Mouse (Mus musculus): ENCODE data around the gene Lrrc4c.

Gene Lrrc4c

DNA sequence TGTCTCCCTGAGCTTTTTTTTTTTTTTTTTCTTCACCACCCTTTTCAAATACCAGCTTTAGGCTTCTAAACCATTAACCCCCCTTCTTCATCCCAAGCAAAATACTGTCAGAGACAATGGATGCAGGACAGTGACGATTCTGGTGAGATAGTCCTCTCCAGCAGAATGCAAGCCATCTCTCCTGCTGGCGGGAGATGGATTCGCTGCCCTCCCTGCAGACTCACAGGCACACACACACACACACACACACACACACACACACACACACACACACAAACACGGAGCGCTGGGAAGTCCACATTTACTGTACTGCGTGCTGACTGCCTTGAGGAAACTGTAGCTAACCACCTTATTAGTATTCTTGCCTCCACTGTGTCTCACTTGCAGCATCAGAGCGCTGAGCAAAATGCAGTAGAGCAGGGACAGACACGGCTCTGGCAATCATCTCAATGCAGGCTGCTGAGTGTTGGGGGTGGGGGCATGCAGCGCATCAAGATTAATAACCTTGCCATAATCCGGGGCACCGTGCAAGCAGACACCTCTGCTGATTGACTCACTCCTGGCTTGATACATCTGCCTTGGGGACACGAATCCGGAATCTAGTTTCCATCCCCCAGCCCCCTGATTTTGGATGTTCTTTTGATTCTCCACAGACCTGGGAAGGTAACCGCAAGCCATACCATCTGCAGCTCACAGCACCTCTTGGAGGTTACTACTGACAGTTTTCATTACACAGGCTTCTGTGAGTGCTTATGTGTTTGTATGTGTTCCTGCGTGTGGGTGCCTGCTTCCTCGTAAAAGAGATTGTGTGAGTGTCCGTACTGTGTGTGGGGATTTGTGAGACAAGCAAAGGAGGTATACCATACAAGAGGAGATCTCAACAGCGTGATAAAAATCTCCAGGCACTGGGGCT is at the start of gene Lrrc4c:
Lrrc4c (plus strand) TSS at position 783 of the 913 bp plus-strand sequence.
- no peak for DNase-seq (ENCODE audit: low spot score)

DNA sequence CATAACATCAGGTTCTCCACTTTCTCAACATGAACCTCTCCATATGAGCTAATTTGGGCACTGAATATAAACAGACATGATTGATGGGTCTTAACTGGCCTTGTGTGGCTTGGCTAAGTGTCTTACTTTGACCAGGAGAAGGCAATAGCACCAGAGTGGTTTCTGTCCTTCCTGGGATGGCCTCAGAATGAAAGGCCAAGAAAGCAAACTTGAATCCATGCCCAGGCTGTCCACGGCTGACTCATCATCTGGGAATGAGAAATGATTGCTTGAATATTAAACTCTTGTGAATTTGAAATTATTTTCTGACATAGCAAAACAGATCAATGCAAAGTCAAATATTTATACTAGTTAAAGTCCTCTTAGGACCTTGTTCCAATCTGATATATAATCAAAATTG is 42.9 kb upstream of the Lrrc4c start:
- no peak for DNase-seq (ENCODE audit: low spot score)

DNA sequence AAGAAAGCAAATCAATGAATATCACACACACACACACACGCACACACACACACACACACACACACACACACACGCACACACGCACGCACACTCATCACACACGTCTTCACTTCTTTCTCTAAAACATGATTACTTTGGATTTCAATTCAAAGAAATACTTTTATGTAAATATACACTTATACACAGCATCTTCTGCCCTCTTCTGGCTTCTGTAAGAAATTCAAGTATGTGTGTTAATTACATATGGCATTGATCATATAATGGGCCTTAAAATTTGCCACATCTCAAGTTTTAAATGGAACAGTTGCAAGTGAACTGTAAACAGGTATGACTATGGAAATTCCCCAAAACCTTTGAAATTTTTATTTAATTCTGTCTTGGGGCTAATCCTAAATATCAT is 35.0 kb upstream of the Lrrc4c start:
- DNase-seq (ENCODE audit: low spot score): no peak

DNA sequence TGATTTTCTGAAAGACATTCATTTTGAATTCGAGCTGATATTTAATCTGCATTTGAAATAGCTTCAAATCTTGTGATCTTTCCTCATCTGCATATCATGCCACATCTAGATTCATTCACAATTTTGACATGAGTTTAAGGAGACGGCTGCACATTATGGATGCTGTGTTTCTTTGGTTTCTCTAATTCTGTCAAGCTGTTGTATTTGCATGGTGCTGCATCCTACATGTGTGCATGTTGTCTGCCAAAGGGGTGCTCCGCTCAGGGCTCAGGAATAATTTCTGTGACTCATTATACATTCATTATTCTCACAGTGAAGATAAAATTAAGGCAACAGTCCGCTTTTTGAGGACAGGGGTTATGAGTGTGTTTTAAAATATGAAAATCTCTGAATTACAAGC is 30.5 kb upstream of the Lrrc4c start:
- DNase-seq (ENCODE audit: low spot score): no peak

DNA sequence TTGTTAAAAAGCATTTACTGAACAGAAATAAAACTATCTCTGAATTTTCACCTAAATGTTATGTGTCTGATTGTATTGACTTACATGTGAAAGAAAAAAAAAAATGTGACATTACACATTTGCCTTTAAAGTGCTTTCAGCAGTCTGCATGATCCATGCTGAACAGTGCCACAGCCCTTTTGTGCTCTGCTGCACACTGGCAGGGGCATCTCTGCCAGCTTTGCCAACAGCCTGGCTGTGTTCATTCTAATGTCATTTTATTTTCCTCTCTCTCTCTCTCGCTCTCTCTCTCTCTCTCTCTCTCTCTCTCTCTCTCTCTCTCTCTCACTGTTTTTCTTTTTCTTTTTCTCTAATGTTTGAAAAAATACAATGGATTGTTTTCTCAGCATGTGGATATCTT is 27.4 kb upstream of the Lrrc4c start:
- DNase-seq (ENCODE audit: low spot score): no peak

DNA sequence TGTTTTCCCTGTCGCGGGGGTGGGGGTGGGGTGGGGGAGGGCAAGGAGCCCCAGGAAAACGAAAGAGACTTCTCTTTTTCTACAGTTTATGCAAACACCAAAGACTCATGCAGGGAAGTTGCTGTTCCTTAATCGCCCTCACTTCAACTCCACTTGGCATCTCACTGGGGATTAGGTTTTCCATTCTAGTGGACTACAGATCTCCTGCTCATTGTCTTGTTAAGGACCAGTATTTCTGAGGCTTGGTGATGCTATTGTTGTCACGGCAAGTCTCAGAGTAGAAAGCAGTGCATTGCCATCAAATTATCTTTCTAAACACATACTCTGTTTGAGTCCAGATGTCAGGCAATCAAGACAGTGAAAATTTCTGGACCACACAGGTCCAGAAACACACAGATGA is 2.9 kb upstream of the Lrrc4c start:
- no peak for DNase-seq (ENCODE audit: low spot score)

DNA sequence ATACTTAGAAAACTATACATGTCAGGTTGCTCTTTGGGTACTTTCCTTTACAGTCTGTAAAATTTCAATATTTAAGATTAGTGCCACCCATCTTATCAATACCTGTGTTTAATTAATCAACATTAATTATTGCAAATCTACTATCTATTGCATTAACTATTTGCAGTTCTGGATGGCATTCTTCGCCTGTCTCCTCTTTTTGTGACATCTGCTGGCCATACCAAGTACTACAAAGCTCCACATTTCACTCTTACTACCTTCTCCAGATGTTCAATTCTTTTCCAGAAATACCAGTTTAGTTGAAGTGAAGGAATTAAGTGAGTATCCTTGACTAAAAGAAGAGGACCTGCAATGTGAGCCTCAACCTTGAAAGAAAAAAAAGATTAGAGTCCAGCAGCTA is 1.4 kb upstream of the Lrrc4c start:
- DNase-seq (ENCODE audit: low spot score): no peak

DNA sequence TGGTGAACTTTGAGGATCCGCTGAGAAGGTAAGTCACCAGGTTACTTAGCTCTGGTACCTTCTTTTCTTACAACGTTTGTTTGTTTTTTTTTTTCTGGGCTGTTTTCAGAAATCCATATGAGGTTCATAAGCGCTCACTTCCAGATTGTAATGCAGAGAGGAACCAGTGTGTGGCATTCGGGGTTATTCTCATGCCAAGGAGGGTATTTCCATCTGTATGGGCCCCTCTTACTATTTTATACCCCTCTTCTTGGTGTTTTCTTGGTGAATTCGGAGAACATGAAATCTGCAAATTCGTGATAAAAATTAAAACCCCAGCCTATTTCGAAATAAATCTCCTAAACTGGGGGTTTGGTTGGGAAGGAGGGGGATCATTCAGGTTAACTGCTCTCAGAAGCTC is 587 bp downstream of the Lrrc4c start:
- no peak for DNase-seq (ENCODE audit: low spot score)

DNA sequence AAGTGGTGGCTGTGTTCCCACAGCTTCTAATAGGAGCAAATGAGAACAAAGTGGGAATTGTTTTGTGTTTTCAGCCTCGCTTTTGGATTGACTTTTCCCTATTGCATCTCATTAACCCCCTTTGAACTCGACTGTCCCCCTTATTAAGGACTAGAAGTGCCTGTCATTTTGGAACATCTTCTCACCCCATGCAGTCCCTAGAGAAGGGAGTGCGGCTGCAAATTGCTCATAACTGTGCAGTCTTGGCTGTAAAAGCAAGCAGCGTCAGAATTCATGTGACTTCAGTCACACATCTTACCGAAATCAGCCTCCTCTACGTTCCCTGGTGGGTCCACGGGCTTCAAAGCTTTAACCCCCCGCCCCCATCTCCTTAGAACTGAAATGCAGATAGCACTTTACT is 1.2 kb downstream of the Lrrc4c start:
- DNase-seq (ENCODE audit: low spot score): no peak

DNA sequence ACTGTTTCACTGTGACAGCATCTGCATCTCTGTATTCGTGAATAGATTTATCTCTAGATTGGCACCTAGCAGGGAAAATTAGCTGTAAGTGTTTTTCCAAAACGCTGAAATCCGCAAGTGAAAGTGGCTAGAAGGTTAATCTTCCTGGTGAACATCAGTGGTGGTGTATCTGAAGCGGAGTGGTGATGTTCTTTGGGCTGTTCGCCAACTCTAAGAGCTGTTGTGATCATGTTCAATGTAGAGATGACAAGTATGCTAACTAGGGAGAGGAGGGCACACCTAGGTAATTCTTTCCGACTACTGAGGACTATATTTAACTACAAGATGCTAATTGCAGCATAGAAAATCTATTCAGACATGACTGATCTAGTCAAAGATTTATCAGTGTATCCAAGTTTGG is 1.7 kb downstream of the Lrrc4c start:
- no peak for DNase-seq (ENCODE audit: low spot score)

DNA sequence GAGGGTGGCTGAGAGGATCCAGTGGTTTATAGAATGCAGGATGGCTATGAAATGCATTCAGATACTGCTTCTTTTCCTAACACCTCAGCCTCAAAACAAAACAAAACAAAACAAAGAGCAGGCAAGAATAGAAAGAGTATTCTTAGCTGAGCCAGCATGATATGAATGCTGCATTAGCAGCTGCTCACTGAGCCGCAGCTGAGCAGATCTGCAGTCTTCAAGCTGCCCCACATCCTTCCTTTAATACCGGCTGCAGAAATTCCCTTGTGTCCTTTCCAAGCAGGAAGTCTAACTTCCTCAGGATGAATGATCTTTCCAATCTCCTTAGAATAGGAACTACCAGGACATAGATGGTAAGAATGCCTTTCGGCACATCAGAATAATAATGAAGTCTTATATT is 16.7 kb downstream of the Lrrc4c start:
- no peak for DNase-seq (ENCODE audit: low spot score)

DNA sequence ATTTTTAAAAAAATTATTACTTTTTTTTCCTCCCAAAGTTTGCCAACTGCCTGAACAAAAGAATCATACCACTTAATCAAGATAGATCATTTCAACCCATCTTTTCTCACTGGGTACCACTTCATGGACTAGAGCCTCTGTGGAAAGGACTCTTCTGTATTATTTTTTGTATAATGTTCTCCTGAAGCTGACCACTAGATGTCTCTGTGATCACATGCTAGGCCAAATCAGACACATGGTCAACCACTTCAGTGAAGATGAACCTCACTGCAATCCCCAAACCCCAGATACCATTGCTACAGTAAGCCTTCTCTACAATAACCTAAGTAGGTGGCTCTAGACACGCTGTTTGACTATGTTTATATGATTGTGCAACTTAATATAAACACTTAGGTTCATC is 19.4 kb downstream of the Lrrc4c start:
- no peak for DNase-seq (ENCODE audit: low spot score)

DNA sequence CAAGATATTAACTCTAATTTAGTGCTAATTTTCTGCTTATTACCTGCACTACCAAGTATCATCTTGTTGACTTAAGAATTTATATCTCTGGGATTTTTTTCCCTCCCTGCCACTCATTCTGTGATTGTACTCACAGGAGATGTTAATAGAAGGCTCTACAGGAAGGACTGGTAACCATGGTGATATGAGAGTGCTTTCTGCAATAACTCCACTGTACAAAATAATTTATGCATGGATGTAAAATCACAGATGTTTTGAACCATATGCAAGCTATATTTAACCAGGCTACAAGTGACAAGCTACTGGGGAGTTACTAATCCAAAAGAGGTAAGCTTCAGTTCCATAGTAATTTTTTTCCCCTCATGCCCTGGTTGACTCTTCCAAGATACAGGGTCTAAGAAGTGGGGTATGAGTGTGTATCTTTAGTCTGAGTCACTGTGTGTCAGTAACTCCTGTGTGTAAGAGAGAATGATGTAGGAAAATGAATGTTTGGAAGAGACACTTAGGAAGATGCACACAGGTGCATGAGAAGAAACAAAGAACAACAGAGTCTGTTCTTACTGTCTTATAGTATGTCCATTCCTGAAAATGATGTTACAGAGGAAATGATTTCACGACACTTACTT is 83.3 kb downstream of the Lrrc4c start:
- DNase-seq (ENCODE audit: low spot score): no peak

DNA sequence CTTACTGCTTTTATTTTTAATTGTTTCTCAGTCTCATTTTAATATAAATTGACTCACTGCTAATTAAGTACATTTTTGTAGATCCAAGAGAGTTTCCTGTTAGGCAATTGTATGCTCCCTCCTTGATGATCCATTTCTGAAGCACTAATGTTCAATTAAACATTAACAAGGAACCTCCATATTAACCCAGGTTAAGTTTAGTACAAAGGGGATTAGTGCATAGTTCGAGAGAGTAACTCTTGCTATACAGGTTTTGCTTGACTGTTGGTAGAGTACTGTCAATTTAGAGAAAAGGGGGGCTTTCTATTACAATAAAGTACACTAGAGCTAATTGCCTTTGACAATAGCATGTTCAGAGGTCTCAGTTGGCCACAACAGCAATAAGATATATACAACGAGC is 84.5 kb downstream of the Lrrc4c start:
- no peak for DNase-seq (ENCODE audit: low spot score)

DNA sequence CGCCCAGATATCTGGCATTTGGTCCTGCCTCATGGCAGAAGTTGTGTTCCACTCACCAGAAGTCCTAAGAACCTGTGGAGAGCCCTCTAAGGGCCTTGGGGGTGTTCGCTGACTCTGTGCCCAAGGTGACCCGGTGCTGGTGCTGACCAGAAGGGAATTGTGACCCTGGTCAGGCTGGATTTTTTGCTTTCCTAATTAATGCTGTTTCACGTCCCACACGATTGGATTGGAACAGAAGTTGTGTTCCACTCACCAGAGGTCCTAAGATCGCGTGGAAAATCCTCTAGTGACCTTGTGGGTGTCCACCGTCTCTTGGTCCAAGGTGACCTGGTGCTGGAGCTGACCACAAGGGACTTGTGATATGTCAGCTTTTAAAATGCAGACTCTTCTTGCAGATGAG is 88.9 kb downstream of the Lrrc4c start:
- DNase-seq (ENCODE audit: low spot score): no peak

DNA sequence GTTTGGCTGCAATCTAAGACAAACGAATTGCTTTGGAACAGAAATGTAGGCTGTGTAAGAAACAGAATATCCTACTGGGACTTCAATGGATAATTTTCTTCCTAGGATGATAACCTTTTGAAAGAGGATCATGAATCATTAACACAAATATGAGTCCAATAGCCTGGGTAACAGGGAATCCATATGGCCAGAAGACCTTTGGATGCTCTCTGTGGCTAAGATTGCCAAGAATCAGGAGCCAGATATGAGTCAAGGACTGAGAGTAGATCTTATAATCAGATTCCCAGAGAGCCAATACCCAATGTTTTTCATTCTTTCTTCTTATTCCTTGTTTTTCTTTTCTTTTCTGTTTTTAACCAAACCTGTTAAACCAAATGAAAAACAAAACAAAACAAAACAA is 93.2 kb downstream of the Lrrc4c start:
- no peak for DNase-seq (ENCODE audit: low spot score)

DNA sequence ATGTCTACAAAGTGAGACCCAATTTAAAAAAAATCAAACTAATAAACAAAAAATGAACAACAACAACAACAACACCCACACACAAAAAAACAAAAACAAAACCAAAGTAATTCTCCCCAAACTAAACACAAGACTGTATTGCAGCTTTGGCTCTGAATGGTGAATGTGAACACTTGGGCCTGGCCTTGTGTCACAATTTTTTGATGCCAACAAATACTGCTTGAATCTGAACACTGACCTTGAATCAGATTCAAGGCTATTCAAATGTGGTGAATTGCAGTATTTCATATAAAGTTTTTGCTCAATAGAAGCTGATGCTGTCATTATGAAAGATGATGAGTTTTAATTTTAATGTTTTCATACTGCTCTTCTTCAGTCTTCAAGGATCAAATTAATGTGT is 143.6 kb downstream of the Lrrc4c start:
- DNase-seq (ENCODE audit: low spot score): no peak

DNA sequence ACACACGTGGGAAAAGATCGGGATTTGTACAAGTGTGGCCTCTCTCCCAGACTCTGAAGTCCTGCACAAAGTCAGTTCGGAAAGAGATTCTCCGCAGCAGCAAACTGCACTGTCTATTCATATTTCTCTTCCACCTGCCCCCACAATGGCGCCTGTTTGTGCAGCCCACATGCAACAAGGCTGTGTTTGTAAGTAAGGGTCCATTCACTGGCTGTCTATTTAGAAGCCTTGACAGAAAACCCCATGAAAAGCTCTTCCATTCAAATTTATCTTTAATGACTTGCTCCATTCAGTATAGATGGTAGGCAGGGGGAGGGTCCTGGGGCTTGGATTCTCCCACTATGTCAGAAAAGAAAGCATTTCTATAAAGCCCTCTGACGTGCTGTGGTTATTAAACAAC is 157.7 kb downstream of the Lrrc4c start:
- DNase-seq (ENCODE audit: low spot score): no peak

DNA sequence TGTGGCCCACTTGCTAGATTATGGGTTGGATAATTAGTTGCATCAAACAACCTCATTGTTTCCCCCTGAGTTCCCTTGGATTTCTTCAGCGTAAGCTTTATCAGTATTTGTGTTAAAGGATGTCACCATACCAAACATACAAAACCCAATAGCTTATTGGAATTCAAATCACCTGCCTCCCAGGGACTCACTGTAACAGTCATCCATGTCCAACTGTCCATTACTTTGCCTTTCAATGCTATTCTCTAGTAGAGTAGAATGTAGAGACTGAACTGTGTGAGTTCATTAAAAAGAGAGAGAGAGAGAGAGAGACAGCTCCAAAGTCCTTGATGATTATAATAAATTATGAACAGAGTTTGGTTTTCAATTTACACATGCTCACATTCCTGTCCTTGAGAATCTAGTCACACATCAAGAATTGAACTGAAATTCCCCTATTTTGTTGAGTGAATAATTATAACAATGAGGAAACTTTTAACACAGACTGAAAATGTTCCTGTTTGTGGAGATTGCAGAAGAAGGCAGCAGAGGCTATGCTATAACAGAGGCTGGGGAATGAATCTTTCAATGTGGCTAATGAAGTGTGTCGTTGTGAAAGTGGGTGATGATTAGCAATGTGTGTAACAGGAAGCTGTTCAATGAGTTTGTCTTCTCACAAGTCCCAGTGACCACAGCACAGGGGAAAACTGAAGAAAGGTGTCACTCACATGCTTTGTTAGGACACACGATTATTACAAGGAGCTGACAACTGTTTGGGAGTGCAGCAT is 181.3 kb downstream of the Lrrc4c start:
- DNase-seq (ENCODE audit: low spot score): no peak

DNA sequence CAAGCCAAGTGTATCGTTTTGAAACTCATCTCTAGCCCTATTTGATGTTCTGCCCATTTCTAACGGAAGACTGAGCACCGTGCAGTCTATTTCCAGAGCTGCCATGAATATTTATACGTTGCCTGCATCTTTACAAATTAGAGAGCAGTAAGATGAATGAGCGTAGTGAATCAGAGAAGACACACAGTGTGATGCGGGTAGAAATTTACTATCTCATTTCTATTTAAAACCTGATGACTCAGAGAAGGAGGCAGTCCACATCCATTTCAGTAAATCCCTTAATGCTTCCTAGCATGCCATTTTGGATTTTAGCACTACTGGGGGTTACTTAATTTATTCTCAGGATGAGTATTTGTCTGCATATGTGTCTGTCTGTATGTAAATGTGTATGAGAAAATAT is 186.2 kb downstream of the Lrrc4c start:
- DNase-seq (ENCODE audit: low spot score): no peak

DNA sequence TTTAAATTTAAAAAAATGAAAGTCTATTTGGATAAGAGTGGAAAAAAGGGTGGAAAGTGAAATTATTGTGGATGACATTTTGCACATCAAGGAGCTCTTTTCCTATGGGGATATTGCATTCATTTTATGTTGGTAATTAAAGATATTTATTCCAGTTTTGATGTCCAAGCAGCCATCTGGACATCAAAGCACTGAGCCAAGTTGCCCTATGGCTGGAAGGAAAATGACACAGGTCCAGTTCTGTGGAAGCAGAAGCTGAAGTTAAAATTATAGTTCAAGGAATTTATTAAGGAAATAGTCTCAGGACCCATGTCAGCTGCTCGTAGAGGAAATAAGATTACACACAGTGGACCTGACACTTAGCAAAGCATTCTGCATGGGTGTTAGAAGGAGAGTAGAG is 187.7 kb downstream of the Lrrc4c start:
- no peak for DNase-seq (ENCODE audit: low spot score)

DNA sequence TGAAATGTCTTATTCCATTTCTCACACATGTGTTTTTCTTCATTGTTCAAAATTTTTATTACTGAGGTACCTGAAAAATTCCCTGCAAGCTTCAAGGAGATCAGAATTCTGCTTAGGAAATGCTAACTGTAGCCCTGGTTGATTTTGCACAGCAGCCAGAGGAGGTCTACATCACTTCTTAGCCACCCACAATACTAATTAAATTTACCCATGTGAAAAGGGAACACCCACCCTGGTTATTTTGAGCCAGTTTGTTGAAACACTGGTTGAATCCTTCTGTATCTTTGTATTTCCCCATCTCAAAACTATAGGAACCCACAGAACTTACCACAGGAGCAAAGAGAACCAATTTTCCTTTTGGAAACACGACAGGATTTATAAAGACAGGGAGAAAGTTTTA is 191.0 kb downstream of the Lrrc4c start:
- DNase-seq (ENCODE audit: low spot score): no peak

DNA sequence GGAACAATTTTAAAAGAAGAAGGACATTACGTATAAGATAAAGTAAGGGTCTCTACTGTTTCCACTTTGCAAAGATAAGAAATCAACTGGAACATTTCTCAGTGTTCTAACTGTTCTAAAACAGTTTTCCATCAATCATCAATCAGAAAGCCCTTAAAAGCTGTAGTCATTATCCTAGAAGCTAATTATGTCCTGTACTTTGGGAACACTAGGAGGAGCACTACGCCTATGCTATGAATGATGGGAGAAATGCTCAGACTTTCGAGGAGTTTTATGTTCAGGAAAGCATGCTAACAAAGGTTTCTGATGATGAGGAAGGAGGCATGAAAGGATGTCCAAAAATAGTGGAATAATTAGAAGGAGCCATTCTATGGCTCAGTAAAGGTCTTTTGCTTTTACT is 219.5 kb downstream of the Lrrc4c start:
- DNase-seq (ENCODE audit: low spot score): no peak
